Mouse (Mus musculus) lung, adult 2 months (tissue): ENCODE measurements around the gene Prkcg.

Source experiments
- CTCF ChIP-seq: fragments of 200-500 bp; IDR thresholded peaks from 2 replicates; pipeline ENCODE4 v1.5.1; 2011; ENCODE audit warnings: mild to moderate bottlenecking, low read length, control low read depth; ENCODE audit not compliant: insufficient read depth
- POLR2A ChIP-seq: fragments of 200-500 bp; IDR thresholded peaks from 2 replicates; pipeline ENCODE4 v1.6.1; 2011; ENCODE audit warnings: low read depth, mild to moderate bottlenecking, control low read depth, low read length, borderline replicate concordance; ENCODE audit errors: extremely low read depth

- TF ChIP-seq CTCF (no peak), POLR2A (no peak)
Measured at GRCm38 (mm10) chr7:3261446-3261845, 27.5 kb upstream of the Prkcg start.
